Mouse (Mus musculus): ENCODE data around the gene Smarcc1. TPM values are rescaled to one million over a fixed set of nuclear protein-coding genes. Genes with fewer than 3 reads are reported as not detected.

The Smarcc1 gene
- polyA plus RNA-seq, 1 experiment from 2014 or later = 99.1 TPM

DNA sequence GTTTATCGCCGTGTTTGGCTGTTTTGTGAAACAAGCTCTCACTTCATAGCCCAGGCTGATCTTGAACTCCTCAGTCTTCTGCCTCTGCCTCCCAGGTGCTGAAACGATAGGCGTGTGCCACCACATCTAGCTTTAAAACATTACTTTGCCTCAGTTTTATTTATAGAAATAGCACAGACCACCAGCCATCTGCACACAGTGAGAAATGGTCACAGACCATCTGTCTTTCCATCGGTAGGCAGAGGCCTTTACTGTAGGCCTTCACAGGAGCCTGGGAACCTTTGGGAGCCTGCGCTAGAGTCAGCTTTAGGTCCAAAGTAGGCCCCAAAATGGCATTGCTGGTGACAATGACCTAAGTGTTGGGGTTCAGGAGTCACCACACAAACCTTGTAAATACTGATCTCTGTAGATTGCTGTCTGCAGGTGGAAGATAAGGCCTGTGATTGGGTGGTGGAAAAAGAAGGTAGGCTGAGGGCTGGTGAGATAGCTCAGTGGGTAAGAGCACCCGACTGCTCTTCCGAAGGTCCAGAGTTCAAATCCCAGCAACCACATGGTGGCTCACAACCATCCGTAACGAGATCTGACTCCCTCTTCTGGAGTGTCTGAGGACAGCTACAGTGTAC, 166.7 kb downstream of the Smarcc1 start:
- DNase-seq (ENCODE audit: low spot score) = no peak

DNA sequence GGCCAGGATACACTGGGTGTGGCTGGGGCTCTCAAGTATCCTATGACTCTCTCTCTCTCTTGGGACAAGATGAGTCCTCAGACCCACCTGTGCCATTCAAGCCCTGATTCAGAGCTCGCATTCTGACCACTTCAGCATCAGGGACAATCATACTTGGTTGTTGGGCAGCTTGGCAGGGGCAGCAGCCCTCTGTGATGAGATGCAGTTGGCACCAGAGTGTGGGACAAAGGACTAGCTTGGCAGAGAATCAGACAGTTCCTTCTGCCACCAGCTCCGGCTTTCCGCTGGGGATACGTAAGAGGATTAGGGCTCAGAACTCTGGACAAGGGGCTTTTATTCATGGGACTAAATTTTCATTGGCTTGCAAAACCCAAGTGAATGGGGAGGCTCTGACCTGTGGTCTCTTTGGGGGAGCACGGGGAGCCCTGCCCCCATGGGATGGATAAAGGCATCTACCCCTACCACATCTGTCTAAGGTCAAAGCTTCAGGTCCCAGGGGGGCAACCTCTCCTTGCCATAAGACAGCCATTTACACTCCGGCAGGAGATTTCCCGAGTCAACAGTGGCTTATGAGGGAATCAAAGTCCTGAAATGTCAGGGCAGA, 169.9 kb downstream of the Smarcc1 start:
- no peak for DNase-seq (ENCODE audit: low spot score)

Small RNAs within 50 kb of the gene (microRNA-seq; reads per million reads assigned to microRNA genes)
- 24.1 reads per million, percentile 29 among the genes with 10 or more reads in this experiment for gene Mir6236 (ENCODE audit: borderline number of aligned reads)

Other genes with a start within 250 kb of the Smarcc1 start
- 27.7 and 30.8 TPM in 2 replicates for gene Cdc25a, start 242.1 kb upstream of the Smarcc1 start, polyA plus RNA-seq (2015; fragmentation: Nextera tagmentation; extraction: Ambion mirVana)
- 69.9 and 71.6 TPM in 2 replicates for gene Map4, start 186.2 kb upstream of the Smarcc1 start, polyA plus RNA-seq (2015; fragmentation: Nextera tagmentation; extraction: Ambion mirVana)
- gene Dhx30, start 122 bp downstream of the Smarcc1 start, polyA plus RNA-seq (2015; fragmentation: Nextera tagmentation; extraction: Ambion mirVana) = 101 and 104 TPM in 2 replicates
- gene Cspg5, start 126.1 kb downstream of the Smarcc1 start, polyA plus RNA-seq (2015; fragmentation: Nextera tagmentation; extraction: Ambion mirVana) = 0.12 and 0.26 TPM in 2 replicates
- 20.5 and 20.9 TPM in 2 replicates for gene Elp6, start 187.5 kb downstream of the Smarcc1 start, polyA plus RNA-seq (2015; fragmentation: Nextera tagmentation; extraction: Ambion mirVana)
- gene Scap, start 215.6 kb downstream of the Smarcc1 start, polyA plus RNA-seq (2015; fragmentation: Nextera tagmentation; extraction: Ambion mirVana) = 33.5 and 33.9 TPM in 2 replicates